Mouse (Mus musculus) embryonic facial prominence, embryonic 12.5 days (tissue): ENCODE data around the gene Stoml1. TPM values are rescaled to one million over a fixed set of nuclear protein-coding genes. Genes with fewer than 3 reads are reported as not detected.

Experiments used
- ATAC-seq: fragments of 200-750 bp; cut with Nextera tagmentation; 2 replicates; pipeline ENCODE4 v1.8.0; 2017; ENCODE audit not compliant: insufficient number of reproducible peaks, insufficient read depth, low FRiP score, low TSS enrichment
- H3K27ac ChIP-seq: fragments of 300-500 bp; sonication (generic); 2 replicates; pipeline ENCODE4 v1.5.1; 2016; ENCODE audit warnings: mild to moderate bottlenecking
- H3K27me3 ChIP-seq: fragments of 300-500 bp; sonication (generic); 2 replicates; pipeline ENCODE4 v1.6.1; 2016; ENCODE audit warnings: mild to moderate bottlenecking, moderate library complexity
- H3K36me3 ChIP-seq: fragments of 300-500 bp; sonication (generic); 2 replicates; pipeline ENCODE4 v1.6.1; 2016; ENCODE audit warnings: mild to moderate bottlenecking
- H3K4me1 ChIP-seq: fragments of 300-500 bp; sonication (generic); 2 replicates; pipeline ENCODE4 v1.6.1; 2016
- H3K4me2 ChIP-seq: fragments of 300-500 bp; sonication (generic); replicated peaks from 2 replicates; pipeline ENCODE4 v1.6.1; 2016; ENCODE audit warnings: mild to moderate bottlenecking, moderate library complexity
- H3K4me3 ChIP-seq: fragments of 300-500 bp; sonication (generic); 2 replicates; pipeline ENCODE4 v1.5.1; 2016; ENCODE audit warnings: mild to moderate bottlenecking
- H3K9ac ChIP-seq: fragments of 300-500 bp; sonication (generic); 2 replicates; pipeline ENCODE4 v1.6.1; 2016; ENCODE audit warnings: mild to moderate bottlenecking, moderate library complexity
- H3K9me3 ChIP-seq: fragments of 300-500 bp; sonication (generic); 2 replicates; pipeline ENCODE4 v1.6.1; 2016; ENCODE audit warnings: mild to moderate bottlenecking, moderate library complexity
- WGBS: fragments of 180-500 bp; shearing (Covaris S2); methylation state at CpG from one replicate; pipeline ENCODE4 v1.1.7; 2016; 5-methylcytosine and 5-hydroxymethylcytosine counted together
- polyA plus RNA-seq: library from polyadenylated mRNA; unstranded; fragments of >200 nt; fragmentation: Nextera tagmentation; extraction: Ambion mirVana; gene quantifications from 2 replicates; pipeline ENCODE4 v1.2.1, GENCODE M21; 2016

The Stoml1 gene
- polyA plus RNA-seq, 1 experiment from 2014 or later: 44.2 TPM

DNA sequence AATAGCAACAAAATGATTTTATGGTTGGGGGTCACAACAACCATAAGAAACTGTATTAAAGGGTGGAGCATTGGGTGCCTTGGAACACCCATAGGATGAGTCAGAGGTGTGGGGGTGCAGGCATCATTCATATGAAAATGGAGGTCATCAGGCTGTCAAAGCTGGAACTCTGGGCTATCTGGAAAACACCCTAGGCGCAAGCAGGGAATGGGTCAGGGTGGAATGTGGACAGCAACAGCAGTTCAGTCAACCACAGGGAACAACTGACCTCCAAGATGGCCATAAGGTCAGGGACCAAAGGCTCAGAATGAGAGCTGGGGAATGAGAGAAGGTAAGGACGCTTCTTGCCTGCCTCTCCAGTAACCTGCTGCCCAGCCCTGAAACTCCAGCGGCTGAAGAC lies 34.4 kb upstream of the Stoml1 start:
- H3K9ac ChIP-seq: no peak overlapping the region
- no peak overlapping the region for H3K4me3 ChIP-seq
- H3K9me3 ChIP-seq: no peaks in the 10 kb centered on the region
- no peaks in the 10 kb centered on the region for H3K27me3 ChIP-seq
- no peak for ATAC-seq
- H3K4me1 ChIP-seq: peaks cover 26% of the 10 kb centered on the region
- no peak overlapping the region for H3K27ac ChIP-seq
- H3K36me3 ChIP-seq: peaks cover 34% of the 10 kb centered on the region
- WGBS: 94% methylated on average over 3 of the region's 3 CpGs
- H3K4me2 ChIP-seq: no peak overlapping the region

DNA sequence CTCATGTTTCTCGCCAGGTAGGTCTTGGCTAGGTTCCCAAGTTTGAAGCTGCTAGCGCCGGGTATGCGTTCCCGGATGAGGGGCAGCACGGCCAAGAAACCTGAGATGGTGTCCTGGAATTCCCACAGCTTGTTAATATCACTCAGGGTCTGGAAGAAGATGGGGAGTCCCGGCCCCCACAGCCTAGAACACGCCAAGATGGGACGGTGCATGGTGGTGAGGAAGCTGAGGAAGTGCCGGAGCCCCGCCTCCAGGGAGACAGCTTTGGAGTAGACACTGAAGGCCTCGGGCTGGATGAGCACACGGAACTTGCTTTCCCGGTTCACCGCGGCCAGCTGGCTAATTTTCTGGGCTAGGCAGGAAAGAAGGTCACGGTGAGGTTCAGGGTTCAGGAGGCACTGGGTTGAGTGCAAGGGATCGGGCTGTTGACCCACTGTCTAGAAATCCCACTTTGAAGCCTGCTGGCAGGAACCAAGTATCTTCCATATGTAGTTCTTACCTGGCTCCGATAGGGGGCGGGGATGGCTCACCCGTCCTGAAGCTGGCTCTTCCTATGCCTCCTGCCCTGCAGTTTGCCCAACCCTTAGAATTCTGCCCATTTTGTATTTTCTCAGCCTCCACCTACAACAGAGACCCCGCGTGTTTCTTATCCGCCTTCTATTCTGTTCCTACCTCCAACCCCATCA lies 32.6 kb upstream of the Stoml1 start:
- Histone ChIP-seq H3K4me3 (no peak overlapping the region), H3K27me3 (no peaks in the 10 kb centered on the region), H3K9ac (no peak overlapping the region), H3K4me2 (no peak overlapping the region), H3K9me3 (no peaks in the 10 kb centered on the region), H3K36me3 (peaks cover 42% of the 10 kb centered on the region), H3K27ac (no peak overlapping the region), H3K4me1 (peaks cover 12% of the 10 kb centered on the region)
- WGBS: 58% methylated on average over 24 of the region's 24 CpGs
- ATAC-seq: 0 out of 2 replicates have a peak, but pooled peaks have one; percentile 59

DNA sequence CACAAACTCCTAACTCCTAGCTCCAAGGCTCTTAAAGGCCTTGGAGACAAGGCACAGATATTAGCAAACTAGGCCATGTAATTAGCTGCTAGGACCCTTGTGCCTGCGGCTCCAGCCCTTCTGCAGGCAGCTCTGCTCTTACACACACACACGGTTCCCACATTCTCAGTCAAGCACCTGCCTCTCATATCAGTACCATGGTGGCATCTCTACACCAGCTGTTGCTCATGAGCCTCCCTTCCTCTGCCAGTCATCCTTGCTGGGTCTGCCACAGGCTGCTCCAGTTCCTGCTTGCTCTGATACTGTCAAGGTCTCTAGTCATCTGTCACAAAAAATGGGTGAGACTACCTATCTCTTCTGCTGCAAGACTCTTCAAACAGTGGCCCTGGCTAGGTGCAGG lies 28.6 kb upstream of the Stoml1 start:
- H3K27ac ChIP-seq: no peak overlapping the region
- WGBS: 93% methylated on average over 2 of the region's 2 CpGs
- no peak overlapping the region for H3K9ac ChIP-seq
- H3K4me2 ChIP-seq: no peak overlapping the region
- H3K27me3 ChIP-seq: no peaks in the 10 kb centered on the region
- no peaks in the 10 kb centered on the region for H3K9me3 ChIP-seq
- H3K4me3 ChIP-seq: no peak overlapping the region
- H3K36me3 ChIP-seq: peaks cover 71% of the 10 kb centered on the region
- ATAC-seq: no peak
- peaks cover 8% of the 10 kb centered on the region; the same call in 1 of the 2 replicates for H3K4me1 ChIP-seq

DNA sequence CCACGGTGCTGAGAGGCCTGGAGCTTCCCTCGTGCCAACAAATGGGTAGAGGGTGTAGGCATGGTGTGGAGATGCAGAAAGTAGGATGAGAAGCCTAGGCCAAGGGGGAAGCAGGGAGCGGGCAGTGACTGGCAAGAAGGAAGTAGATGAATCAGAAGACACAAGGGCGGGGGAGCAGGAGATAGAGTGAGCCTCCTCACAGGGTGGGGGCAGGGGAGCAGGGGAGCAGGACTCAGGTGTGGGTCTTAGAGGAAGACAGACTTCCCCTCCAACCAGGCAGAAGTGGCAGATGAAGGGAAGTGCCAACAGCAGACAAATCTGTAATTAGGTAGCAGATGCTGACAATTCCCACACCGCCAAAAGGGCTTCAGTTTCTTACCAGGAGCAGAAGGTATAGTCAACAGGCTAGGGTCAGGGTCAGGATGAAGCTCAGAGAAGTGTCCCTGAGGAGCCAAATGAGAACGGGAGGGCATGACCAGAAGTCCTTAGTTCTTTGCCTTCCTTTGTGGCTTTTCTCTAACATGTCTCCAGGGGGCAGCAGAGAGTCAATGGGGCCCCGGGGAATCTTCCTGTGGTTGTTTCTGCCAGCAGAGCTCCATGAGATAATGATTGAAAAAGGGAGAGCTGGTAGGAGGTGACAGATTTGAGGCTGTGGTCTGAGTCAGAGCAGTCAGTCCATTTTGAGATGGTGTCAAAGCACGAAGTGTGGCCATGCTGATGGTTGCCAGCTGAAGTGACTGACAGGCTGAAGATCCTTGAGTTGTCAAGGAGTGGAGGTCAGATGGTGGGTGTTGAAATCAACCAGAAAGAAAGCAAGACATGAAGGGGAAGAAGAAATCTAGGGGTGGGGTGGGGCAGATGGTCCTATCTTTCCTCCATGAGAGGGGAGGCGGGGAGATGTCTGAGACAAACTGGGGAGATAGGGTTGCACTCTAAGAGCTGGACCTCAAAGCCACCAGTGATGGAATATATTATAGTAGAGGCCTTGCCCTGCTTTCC lies 26.8 kb upstream of the Stoml1 start:
- H3K4me3 ChIP-seq: no peak overlapping the region
- no peaks in the 10 kb centered on the region for H3K9me3 ChIP-seq
- H3K9ac ChIP-seq: no peak overlapping the region
- no peak overlapping the region for H3K27ac ChIP-seq
- 66% methylated on average over 9 of the region's 9 CpGs for whole genome bisulfite sequencing
- H3K4me2 ChIP-seq: no peak overlapping the region
- H3K36me3 ChIP-seq: peaks cover 78% of the 10 kb centered on the region
- no peak for ATAC-seq
- no peaks in the 10 kb centered on the region; the same call in 1 of the 2 replicates for H3K4me1 ChIP-seq
- H3K27me3 ChIP-seq: no peaks in the 10 kb centered on the region

DNA sequence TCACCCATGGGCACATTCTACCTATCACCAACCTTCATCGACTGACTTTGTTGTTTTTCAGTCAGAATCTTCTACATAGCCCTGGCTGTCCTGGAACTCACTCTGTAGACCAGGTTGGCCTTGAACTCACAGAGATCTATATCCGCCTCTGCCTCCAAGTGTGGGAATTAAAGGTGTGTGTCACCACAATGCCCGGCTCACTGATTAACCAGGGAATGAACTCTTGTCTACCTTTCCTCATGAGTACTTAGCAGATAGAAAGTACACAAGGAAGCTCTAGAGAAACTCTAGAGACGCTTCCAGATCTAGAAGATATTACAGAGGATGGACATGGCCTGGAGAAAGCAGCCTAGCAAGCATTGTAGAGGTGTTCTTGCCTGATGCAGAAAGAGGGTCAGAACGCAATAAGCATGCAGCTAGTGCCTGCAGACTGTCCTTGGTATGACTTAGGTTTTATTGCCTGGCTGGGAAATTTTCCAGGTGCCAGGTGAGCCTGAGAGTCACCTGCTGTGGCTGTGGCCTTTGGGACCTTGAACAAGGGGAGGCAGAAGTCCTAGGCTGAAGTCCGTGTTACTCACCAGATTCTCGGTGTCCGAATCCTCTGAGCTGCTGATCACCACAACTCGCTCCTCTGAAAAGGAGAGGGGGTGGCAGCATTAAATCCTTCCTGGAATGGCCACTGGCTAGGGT lies 24.0 kb upstream of the Stoml1 start:
- H3K36me3 ChIP-seq: peaks cover 75% of the 10 kb centered on the region
- no peak overlapping the region for H3K4me3 ChIP-seq
- ATAC-seq: no peak
- no peak overlapping the region for H3K4me2 ChIP-seq
- no peaks in the 10 kb centered on the region for H3K9me3 ChIP-seq
- 94% methylated on average over 9 of the region's 9 CpGs for WGBS
- H3K27me3 ChIP-seq: no peaks in the 10 kb centered on the region
- no peak overlapping the region for H3K9ac ChIP-seq
- no peak overlapping the region for H3K27ac ChIP-seq
- peaks cover 13% of the 10 kb centered on the region; the same call in 1 of the 2 replicates for H3K4me1 ChIP-seq

DNA sequence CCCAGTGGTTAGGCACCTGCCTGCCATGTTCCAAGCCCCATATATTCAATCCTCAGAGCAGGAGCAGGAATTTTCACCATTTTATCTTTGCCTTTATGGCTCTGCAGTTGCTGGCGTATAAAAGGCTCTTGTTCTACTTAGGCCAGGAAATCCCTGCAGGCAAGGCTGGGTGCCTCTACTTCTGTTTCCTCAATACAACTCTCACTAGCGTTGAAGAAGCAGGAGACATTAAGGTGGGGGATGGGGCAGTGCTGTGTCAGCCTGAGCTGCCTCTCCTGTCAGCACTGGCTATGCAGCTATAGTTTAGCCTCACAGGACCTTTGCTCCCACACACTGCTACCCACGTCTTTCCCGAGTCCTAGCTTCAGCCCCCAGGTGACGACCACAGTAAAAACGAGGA lies 21.2 kb upstream of the Stoml1 start:
- no peaks in the 10 kb centered on the region for H3K27me3 ChIP-seq
- peak overlapping the region; percentile 54; the same call in 1 of the 2 replicates for H3K27ac ChIP-seq
- peaks cover 13% of the 10 kb centered on the region; the same call in 1 of the 2 replicates for H3K4me1 ChIP-seq
- H3K4me3 ChIP-seq: no peak overlapping the region
- ATAC-seq: no peak
- H3K4me2 ChIP-seq: no peak overlapping the region
- 43% methylated on average over 6 of the region's 6 CpGs for WGBS
- no peak overlapping the region for H3K9ac ChIP-seq
- H3K9me3 ChIP-seq: no peaks in the 10 kb centered on the region
- peaks cover 66% of the 10 kb centered on the region for H3K36me3 ChIP-seq

DNA sequence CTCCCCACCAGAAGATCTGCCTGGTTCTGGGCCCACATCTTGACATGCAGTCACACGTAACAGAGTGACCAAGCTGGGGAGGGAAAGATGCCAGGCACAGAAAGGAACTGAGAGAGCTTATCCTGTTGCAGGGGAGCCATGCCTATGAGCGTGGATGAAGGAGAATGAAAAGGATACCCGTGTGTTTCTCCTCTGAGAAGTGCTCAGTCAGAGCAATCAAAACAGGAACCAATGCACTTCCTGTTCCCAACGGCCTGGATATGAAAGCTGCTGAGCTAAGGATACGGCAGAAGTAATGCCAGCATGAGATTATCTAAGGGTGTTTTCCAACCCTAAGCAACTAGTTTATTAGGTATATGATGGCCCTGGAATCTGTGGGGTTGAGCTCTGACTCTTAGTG lies 20.6 kb upstream of the Stoml1 start:
- no peak for ATAC-seq
- WGBS: 42% methylated on average over 5 of the region's 5 CpGs
- Histone ChIP-seq H3K27ac (peak overlapping the region; percentile 54; the same call in 1 of the 2 replicates), H3K9me3 (no peaks in the 10 kb centered on the region), H3K36me3 (peaks cover 63% of the 10 kb centered on the region), H3K9ac (no peak overlapping the region), H3K27me3 (no peaks in the 10 kb centered on the region), H3K4me3 (no peak overlapping the region), H3K4me1 (peaks cover 13% of the 10 kb centered on the region; the same call in 1 of the 2 replicates), H3K4me2 (no peak overlapping the region)

DNA sequence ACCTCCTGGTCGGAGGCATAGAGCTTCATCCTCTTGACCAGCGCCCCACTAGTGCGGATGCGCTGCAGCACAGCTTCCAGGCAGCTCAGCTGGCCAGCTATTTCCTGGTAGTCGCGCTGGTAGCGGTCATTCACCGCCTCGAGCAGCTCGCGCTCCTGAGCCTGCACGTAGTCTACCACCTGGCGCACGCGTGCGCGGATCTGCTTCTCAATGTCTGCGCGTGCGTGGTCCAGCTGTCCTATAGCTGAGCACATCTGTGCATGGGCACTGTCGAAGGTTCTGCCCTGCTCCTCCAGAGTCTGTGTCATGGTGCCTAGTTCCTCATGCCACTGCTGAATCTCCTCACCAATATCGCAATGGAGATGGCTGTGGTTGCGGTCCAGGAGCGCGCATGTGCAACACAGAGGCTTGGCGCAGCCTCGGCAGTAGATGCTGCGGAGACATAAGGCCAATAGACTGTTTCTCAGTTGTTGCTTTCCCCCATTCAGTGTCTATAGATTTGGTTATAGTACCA lies 18.4 kb upstream of the Stoml1 start:
- Histone ChIP-seq H3K9me3 (no peaks in the 10 kb centered on the region), H3K27ac (no peak overlapping the region), H3K4me2 (no peak overlapping the region), H3K9ac (no peak overlapping the region), H3K4me1 (peaks cover 13% of the 10 kb centered on the region; the same call in 1 of the 2 replicates), H3K4me3 (no peak overlapping the region), H3K27me3 (no peaks in the 10 kb centered on the region), H3K36me3 (peaks cover 42% of the 10 kb centered on the region)
- ATAC-seq: no peak
- 97% methylated on average over 28 of the region's 28 CpGs for WGBS

DNA sequence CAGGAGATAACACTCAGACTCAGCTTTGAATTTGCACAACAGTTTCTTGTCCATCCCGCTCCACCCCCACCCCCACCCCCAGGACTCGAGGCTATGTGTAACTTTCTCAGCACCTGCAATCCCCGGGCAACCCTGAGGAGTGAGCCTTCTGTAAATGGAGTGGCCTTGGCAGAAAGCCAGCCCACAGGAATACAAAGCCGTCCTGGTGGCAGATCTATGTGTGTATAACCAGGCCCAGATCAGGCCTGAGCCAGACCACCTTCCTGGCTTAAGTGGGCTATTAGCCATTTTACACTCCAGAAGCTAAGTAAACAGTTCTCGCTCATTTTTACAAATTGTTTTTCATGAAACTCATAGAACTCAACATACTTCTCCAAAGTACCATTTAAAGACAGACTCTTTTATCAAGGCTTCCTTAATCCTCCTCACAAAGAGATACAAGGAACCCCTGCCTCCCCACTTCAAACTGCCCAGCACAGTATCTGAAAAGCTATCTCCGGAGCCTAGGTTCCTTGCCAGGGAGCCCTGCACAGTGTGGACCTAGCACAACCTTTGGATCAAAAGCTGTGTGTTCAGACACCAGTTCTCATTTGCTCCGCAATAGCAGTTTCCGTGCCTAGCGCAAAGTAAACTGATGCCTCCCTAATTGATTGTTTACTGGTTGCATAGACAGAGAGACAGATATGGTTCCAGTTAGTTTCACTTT lies 11.0 kb upstream of the Stoml1 start:
- no peaks in the 10 kb centered on the region for H3K36me3 ChIP-seq
- H3K4me3 ChIP-seq: no peak overlapping the region
- no peaks in the 10 kb centered on the region for H3K27me3 ChIP-seq
- H3K27ac ChIP-seq: peak overlapping the region; percentile 37; the same call in 1 of the 2 replicates
- peak; percentile 80; the same call in 1 of the 2 replicates for ATAC-seq
- H3K9ac ChIP-seq: no peak overlapping the region
- no peaks in the 10 kb centered on the region for H3K9me3 ChIP-seq
- H3K4me2 ChIP-seq: no peak overlapping the region
- H3K4me1 ChIP-seq: peaks cover 24% of the 10 kb centered on the region
- WGBS: 43% methylated on average over 9 of the region's 9 CpGs

DNA sequence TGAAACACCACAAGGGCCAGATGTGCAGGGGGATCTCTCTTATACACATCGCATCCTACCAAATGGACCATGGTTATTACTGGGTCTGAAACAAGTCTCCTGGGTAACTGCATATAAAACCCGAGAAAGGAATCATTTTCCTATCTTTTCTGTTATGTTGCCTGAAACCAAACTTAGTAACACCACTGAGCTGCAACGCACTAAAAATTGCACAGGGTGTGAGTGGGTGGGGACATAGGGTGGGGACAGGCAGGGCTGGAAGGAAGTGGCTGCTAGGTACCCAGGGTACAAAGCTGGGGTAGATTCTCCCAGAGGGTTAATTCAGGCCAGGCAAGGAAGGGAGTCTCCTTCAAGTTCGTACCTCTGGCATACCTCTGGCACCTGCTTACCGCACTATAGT lies 10.3 kb upstream of the Stoml1 start:
- peaks cover 30% of the 10 kb centered on the region for H3K4me1 ChIP-seq
- H3K27ac ChIP-seq: no peak overlapping the region
- ATAC-seq: no peak
- H3K4me3 ChIP-seq: no peak overlapping the region
- H3K36me3 ChIP-seq: no peaks in the 10 kb centered on the region
- no peaks in the 10 kb centered on the region for H3K9me3 ChIP-seq
- H3K4me2 ChIP-seq: no peak overlapping the region
- no peak overlapping the region for H3K9ac ChIP-seq
- no peaks in the 10 kb centered on the region for H3K27me3 ChIP-seq
- 85% methylated on average over 5 of the region's 5 CpGs for WGBS

DNA sequence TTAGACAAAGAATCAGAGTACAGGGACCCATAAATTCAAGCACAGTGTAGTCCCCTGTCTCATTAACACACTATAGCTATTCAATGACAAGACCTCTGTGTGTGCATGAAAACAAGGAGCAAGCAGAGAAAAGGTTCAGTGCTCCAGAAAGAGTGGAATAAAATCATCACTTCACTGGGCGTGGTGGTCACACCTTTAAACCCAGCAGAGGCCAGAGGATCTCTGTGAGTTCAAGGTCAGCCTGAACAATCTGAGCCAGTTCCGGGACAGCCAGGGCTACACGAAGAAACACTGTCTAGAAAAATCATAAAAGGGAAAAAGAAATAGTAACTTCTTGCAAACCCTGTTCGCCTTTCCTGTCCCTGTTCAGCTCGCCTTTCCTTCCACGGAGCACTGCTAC lies 9.3 kb upstream of the Stoml1 start:
- no peak overlapping the region for H3K27ac ChIP-seq
- peaks cover 35% of the 10 kb centered on the region for H3K4me1 ChIP-seq
- 84% methylated on average over 6 of the region's 6 CpGs for WGBS
- no peaks in the 10 kb centered on the region for H3K36me3 ChIP-seq
- ATAC-seq: no peak
- H3K9me3 ChIP-seq: no peaks in the 10 kb centered on the region
- no peak overlapping the region for H3K4me3 ChIP-seq
- H3K9ac ChIP-seq: no peak overlapping the region
- no peaks in the 10 kb centered on the region for H3K27me3 ChIP-seq
- H3K4me2 ChIP-seq: no peak overlapping the region
